Mouse (Mus musculus): ENCODE results near the gene Fcer1g. TPM values are rescaled to one million over a fixed set of nuclear protein-coding genes. Genes with fewer than 3 reads are reported as not detected.
"Not testable (repeated sequence)": the region's sequence is repeated elsewhere in the genome, so short reads cannot be mapped to it uniquely, and the experiment has no call there.

Fcer1g gene
- polyA plus RNA-seq, 1 experiment: 72.7 TPM

DNA sequence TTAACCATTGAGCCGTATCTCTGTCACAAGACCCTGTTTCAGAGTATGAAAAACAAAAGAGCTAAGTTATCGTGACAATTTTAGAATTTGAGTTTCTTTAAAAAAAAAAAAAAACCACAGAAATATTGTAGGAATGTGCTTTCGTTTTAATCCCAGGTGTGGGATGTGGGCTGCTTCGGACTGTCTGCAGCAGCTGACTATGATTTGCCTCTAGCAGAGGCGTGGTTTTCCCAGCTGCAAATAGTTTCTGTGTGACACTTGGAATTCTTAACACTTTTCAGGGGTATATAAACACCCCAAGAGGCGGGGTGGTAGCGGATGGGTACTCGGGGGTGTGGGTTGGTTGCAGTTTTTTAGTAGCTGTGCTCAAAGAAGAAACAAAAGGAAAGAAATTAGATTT, 11.2 kb upstream of the Fcer1g start:
- no peak for DNase-seq (ENCODE audit: low spot score)

DNA sequence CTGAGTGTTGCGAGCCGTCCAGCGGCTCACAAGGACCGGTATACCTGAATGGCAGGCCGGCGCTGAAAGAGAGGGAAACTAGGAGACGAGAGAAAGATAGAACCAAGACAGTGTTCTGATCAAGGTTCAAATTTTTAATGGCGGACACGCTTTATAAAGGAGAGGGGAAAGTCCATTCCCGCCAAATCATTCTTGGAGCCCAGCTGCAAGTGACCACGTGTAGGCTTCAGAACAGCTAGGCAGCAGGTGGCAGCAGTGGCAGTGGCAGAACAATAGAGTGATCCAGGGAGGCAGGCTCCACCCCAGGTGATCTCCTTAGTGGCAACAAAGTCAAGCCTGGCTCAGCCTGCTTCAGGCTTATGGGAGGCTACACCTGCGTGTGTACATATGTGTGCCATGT, 7.8 kb upstream of the Fcer1g start:
- DNase-seq (ENCODE audit: low spot score): not testable (repeated sequence)

DNA sequence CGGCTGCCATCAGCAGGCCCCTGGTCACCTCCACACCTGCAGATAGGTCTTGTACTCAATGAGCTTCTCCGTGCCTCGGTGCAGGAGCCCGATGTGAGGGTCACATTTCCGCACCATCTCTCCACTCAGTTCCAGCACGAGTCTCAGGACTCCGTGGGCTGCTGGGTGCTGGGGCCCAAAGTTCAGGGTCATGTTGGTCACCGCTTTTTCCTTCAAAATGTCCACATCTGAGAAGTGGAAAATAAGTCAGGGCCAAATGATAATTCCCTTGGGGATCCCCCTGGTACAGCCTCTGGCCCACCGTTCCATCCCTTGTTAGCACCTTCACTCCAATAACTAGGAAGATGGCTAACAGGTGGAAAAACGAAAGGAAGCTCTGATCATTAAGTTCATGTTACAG, 6.7 kb upstream of the Fcer1g start:
- DNase-seq (ENCODE audit: low spot score): no peak

DNA sequence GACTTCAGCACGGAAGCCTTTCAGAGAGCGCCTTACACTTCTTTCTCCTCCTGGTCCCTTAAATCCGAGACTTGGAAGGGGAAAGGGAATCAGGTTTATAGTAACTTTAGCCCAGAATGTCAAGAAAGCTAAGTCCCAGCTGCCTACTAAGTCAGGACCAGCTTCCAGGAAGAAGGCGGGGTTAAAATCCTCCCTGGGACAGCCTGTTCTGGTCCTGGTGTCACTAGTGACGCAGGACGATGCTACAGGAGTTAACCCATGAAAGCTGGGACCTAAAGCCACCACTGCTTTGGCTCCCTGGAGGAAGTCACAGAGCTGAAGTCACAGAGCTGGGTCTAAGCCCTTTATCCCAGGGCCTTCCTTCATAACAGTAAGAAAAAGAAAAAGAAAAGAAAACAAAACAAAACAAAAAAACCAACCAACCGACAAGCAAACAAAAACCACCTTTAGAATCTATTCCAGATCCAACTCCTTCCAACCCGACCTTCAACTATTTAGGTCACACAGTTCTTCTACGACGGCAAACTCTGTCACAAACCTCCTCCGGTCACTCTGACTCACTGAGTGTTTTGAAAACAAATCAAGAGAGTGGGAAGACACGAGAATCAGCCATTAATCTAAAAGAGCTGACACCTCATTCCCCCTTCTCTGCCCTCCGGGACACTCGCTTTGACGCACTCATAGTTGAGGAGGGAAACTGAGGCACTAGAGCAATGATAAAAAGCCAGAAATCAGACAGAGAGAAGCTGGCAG, 6.0 kb upstream of the Fcer1g start:
- DNase-seq (ENCODE audit: low spot score): no peak

DNA sequence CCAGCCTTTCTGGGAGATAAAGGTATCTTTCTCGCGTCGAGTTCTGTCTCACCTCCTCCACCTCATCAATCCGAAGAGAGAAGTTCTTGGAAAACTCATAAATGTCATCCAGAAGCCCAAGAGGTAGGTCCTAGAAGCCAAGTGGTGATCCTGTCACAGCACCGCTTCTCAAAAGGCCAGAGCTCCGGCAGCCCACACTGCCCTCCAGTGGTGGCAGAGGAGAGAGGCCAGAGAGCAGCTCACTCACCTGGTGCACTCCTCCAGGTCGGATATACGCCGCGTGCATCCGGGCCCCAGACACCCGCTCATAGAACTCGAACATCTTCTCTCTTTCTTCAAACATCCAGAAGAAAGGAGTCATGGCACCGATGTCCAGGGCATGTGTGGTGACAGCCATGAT, 4.3 kb upstream of the Fcer1g start:
- DNase-seq (ENCODE audit: low spot score): no peak

DNA sequence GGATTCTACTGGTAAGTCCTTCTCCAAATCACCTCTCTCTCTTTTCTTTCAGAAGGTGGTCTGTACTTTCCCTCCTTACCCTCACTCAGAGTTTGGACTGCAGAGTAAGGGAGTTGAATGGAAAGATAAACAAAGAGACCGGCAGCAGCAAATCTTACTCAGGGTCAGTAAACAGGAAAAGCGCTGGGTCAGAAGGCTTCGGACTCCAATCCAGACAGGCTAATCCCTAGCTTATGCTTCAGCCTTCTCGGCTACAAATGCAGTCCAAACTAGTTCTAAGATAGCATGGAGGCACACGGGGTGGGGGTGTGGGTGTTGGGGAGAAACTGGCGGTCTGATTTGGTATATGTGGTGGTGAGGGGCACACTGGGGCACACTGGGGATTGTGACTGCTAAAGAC, 3.3 kb upstream of the Fcer1g start:
- no peak for DNase-seq (ENCODE audit: low spot score)

DNA sequence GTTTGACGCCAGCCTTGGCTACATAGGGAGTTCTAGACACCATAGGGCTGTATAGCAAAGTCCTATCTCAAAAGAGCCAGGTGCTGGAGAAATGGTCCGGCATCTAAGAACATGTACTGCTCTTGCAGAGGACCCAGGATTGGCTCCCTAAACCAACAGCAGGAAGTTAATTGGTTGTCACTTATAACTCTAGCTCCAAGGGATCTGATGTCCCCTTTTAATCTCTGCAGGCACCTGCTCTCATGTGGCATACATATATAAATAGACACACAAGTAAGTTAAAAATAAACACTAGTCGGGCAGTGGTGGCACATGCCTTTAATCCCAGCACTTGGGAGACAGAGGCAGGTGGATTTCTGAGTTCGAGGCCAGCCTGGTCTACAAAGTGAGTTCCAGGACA, 1.6 kb upstream of the Fcer1g start:
- DNase-seq (ENCODE audit: low spot score): no peak

DNA sequence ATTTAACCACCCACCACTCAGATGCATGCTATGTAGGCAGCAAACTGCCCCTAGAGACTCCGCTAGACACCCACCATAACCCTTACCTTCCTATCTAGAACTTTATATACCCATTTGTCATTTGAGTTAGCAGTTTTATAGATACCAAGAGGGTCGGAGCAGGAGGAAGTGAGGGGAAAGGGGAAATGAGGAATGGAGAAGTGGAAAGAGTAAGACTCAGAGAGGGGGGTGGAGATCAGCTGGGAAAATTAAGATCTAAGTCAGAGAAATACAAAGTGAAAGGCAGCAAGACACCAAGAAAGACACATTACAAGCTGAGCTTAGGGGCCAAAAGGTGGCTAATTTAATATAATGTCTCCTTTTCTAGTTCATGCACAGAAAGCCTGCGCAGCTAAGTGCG, 373 bp upstream of the Fcer1g start:
- no peak for DNase-seq (ENCODE audit: low spot score)

DNA sequence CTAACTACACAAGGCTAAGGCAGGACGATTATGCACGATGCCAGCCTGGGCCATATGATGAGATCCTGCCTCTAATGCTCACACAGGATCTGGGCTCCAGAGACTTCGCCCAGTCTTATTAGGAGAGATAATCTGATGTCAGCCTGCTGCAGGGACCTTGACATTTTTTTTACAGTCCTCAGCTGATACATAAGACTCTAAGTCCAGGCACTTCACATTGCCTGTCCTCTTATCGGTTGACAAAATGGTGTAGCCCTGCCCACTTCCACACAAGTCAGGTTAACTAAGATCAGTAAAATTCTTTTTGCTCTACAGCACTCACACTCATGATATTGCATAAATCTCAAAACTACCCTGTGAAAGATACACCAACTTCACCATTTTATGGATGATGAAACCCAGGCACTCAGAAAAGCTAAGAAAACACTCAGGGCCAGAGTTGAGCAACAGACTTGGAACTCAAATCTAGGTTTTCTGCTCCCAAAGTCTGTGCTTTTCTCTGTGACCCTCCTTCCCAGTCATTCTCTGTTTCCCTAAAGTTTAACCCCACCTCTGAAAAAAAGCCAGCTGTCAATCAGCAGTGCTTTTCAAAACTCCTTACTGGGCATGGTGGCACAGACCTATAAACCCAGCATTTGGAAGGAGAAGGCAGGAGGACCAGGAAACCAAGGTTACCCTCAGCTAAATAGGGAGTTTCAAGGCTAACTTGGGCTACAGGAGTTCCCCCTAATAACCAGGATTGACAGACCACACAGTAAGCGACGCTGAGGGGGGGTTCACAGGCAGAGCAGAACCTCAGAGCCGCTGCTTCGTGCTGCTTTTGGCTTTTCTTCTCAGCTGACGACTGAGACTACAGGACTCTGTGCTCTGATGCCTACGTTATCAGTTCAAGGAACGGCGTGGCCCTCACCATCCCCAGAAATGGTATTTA, 1.1 kb downstream of the Fcer1g start:
- DNase-seq (ENCODE audit: low spot score): no peak

DNA sequence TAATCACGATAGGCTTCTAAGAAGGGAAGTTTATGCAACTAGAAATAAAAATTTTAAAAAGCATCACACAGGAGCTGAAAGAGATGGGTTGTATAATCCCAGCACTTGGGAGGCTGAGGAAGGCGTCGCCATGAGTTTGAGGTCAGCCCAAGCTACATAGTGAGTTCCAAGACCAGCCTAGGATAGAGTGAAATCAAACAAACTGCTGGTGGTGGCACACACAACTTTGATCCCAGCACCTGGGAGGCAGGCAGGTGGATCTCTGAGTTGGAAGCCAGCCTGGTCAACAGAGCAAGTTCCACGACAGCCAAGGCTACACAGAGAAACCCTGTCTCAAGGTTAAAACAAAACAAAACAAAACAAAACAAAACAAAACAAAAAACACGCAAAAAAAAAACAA, 1.8 kb downstream of the Fcer1g start:
- no peak for DNase-seq (ENCODE audit: low spot score)

DNA sequence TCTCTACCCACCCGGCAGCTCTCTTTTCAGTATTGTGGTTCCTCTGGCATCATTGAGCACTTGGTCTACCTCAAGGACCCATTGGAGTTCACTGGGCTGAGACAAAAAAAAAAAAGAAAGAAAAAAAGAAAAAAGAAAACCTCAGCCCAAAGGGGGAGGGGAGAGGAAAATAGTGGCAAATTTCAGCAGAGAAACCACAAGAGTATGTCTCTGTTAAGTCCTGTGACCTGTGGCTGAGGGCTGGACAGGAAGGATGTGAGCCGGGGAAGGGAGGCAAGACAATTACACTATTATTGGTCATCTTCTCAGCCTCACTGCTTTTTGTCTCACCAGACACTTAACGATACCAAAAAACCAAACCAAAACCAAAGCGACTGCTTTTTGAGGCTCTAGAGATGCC, 2.3 kb downstream of the Fcer1g start:
- no peak for DNase-seq (ENCODE audit: low spot score)

DNA sequence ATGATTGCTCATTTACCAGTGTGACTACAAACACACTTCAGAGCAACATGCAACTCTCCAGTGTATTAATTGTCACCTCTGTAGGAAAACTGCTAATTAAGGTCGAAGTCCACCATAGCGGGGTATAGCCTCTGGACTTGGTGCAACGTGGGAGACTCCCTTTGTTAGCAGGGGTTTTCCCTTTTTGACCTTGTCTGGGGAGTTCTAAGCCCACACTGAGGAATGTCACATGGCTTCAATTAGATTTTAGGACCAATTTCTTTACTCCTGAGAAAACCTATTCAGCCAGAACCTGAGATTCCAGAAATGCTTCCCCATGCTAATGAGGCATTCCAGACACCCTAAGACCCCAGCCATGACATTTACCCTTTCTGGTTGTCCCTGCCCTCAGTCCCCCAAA, 4.0 kb downstream of the Fcer1g start:
- DNase-seq (ENCODE audit: low spot score): no peak

DNA sequence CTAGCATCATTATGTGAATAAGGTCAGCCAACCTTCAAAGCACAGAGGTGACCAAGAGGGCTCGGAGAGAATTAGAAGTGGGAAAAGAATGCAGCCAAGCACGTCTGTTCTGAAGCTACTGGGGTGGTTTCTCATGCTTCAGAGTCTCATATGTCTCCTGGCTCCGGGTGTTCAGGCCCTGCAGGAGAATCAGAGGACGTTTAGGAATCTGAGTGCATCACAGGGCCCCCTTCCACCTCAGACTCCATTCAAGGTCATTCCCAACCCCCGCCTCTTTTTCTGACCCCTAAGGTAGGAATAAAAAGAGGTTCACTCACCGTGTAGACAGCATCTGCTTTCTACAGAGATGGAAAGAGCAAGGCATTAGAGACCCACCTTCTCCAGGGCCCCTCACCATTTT, 4.4 kb downstream of the Fcer1g start:
- no peak for DNase-seq (ENCODE audit: low spot score)

DNA sequence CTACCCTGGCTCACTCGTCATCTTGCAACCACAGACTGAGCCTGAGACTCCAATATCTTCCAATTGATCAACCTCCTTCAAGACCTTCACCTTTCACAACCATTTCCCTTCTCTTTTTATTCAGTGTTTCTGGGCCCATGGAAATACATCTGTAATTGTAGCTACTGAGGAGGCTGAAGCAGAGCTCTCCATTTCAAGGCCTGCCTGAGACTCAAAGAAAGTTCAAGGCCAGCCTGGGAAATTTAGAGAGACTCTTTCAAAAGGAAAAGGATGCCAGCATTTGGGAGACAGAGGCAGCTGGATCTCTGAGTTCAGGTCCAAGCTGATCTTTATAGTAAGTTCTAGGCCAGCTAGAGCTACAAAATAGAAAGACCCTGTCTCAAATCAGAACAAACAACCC, 6.3 kb downstream of the Fcer1g start:
- DNase-seq (ENCODE audit: low spot score): no peak

DNA sequence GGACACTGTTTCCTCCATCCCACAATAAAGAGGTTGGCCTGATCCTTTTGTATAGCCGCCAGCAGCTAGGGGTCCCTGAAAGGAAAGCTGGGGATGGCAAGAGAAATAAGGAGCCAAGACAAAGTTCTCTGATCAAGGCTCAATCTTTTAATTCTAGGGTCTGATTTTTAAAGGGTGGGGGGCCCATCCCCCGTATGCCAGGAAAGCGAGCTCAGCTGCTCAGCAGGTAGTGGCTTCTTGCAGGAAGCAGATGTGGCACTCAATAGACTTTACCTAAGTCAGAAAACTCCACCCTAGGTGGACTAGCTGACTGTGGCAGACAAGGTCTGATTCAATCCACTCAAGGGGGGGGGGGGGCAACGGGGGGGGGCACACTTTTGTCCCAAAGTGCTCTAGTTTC, 7.4 kb downstream of the Fcer1g start:
- no peak for DNase-seq (ENCODE audit: low spot score)

DNA sequence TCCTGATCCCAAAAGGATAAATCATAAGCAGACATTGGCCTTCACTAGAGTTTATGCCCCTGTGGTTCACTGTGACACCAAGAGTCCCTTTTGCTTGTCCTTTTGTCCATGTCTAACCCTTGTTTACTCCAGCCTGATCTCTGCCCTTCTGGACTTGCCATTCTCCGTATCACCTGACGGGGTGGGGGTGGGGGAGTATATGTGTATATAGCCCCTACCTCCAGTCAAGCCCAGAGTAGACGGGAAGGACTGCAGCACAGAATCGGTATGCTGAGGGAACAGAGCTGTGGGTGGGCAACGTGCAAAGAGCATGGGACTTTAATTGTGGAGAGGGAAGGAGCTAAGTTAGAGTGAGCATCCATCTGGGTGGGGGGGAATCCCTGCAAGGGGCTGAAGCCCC, 9.3 kb downstream of the Fcer1g start, which contains the start of gene Apoa2:
Gene Apoa2 (plus strand): TSS at position 198 of the 400 bp plus-strand sequence.
- no peak for DNase-seq (ENCODE audit: low spot score)

DNA sequence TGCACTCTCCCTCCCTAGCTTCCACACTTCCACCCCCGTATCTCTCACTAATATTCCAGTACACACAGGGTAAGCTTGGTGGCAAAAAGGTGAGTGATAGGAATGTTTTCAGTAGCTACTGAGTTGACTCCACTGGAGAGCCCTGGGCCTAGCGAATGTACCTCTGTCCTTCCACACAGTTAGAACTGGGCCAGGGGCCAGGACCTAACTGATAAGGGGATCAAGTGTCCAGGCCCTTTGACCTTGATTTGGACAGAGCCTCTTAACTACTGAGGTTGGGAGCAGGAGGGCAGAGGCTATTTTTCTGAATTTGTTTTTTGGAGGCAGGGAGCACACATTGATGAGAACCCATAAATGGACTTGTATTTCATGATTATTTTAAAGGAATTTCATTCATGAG, 10.4 kb downstream of the Fcer1g start:
- no peak for DNase-seq (ENCODE audit: low spot score)

DNA sequence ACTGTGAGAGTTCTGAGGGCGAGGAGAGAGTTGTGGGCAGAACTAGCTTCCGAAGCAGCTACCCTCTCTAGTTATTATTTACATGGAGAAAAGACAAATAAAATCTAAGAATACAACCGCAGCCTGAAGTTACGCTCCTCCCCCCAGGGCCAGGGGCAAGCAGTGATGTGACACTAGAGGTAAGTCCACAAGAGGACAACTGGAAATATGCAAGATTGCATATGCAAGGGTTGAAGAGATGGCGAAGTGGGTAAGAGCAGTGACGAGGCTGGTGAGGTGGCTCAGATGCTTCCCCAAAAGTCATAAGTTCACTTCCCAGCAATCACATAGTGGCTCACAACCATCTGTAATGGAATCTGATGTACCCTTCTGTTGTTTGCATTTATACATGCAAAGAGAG, 11.0 kb downstream of the Fcer1g start:
- DNase-seq (ENCODE audit: low spot score): no peak

DNA sequence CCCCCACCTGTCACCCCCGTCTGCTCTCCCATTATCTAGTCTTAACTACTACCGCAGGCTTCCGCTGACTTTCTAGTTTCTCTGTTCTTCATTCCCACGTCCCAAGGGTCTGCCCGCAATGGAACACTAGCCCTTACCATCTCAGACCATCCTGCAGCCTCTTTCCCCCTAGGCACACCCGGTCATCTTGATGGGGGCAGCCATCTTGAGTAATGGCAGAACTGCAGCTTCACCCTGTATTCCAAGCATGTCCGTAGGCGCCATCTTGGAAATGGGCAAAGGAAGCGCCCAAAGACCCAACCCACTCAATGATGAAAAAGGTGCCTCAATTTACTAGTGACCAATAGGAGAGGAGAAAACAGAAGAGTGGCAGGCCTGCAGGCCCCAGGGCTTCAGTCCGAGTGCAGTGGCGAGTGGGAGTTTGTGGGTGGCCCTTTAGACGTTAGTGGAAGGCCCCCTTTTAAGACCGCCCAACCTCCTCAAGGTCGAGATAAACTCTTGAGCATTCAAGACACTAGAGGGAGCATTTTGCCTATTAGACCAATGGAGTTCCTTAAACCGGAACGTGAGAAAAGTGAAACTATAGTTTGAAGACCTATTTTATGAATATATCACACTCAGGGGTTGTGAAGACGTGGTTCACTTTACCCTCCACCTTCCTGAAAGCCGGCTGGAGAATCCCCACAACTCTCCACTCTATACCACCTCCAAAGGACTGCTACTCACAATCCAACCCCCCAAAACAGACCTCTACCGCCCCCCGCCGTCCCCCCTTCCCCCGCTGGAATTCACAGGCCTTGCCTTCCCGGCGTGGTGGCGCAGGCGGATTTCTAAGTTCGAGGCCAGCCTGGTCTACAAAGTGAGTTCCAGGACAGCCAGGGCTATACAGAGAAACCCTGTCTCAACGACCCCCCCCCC, 11.7 kb downstream of the Fcer1g start, which contains the start of gene Tomm40l:
Gene Tomm40l (minus strand): TSS at position 277 of the 918 bp plus-strand sequence.
- peak; percentile 67 for DNase-seq (ENCODE audit: low spot score)

DNA sequence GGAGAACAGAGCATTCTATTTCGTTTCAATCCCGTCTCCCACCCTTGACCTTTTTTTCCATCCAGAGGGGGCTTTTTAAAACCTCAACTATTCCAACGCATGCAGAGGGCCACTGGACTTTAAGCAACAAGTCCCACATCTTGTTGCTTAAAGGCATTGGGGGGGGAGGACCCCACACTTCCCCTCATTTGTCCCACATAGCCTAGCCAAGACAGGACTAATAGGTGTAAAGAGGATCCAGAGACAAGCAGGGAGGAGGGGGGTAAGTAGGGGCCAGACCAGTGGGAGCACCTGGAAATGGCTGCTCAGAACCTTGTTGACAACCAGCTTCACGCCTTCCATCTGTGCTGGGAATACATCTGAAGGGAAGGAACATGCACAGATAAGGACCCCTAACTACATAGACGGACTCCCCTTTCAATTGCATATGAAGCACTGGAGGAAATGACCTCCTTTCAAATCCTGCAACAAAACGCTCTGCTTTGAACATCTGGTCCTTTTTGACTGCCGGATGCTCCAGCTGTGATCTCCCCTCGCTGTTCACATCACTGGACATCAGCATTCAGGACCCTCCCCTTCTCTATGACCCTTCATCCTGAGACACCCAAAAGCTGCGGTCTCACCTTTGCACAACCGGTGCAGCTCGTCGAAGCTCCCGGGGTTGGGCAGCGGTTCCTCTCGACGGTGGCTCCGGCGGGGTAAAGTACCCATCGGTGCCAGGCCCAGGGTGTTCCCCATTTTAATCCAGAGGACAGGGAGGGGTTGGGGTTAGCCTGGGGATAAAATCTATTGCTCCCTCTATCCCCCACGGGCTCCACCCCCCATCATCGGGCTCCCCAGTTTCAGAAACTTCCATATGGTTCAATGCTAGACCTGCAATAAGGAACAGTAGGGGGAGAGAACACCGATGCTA, 12.6 kb downstream of the Fcer1g start:
- DNase-seq (ENCODE audit: low spot score): no peak

DNA sequence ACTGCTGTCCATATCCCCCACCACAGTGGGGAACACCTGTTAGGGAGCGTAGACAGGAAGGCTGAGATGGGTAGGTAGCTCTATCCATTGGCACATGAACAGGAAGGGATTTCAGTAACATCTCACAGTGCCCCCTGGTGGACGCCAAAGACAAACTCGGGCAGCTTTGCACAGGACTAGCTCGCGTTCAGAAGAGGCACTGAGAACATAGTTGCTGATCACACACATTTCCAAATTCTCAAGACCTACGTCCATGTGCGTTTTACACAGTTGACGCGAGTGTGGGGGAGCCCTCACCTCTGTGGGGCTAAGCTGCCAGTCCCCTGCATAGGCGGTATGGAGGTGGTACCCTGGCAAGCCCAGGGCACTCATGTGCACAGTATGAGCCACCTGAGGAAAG, 13.3 kb downstream of the Fcer1g start:
- DNase-seq (ENCODE audit: low spot score): peak; percentile 74
